Mouse (Mus musculus) heart, postnatal 0 days (tissue): ENCODE results near the gene Unc45b.

Experiments
- CTCF ChIP-seq: IDR thresholded peaks from 2 replicates; pipeline ENCODE4 v1.5.1; 2016; ENCODE audit warnings: antibody characterized with exemption, control low read depth, low read depth
- EP300 ChIP-seq: IDR thresholded peaks from 2 replicates; pipeline ENCODE4 v1.6.1; 2016; ENCODE audit warnings: antibody characterized with exemption, low read depth

DNA sequence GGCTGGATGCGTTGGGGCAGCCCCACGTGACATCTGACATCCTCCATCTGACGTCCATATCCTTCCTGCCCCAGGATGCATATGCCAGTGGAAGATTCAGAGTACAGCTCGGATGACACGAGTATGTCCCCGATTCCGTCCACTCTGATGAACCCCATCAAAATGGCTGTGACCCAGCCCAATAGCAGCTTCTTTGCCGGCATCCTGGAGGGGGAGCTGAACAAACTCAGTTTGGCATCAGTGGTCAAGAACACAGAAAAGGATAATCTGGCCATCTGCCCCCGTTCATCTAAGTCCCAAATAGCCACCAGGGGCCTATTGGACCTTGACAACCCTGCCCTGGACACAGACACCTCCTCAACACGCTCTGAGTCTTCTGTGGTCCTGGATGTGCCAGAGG lies 12.9 kb upstream of the Unc45b start:
- TF ChIP-seq CTCF (no peak), EP300 (no peak)
